Mouse (Mus musculus) testis, adult 2 months (tissue): Measurements from ENCODE around the gene Zkscan1.

Experiments
- CTCF ChIP-seq: fragments of 200-500 bp; IDR thresholded peaks from 2 replicates; pipeline ENCODE4 v1.5.1; 2012; ENCODE audit warnings: low read depth, mild to moderate bottlenecking, inconsistent platforms, low read length, moderate library complexity; ENCODE audit not compliant: control insufficient read depth, insufficient read depth, insufficient replicate concordance
- POLR2A ChIP-seq: fragments of 200-500 bp; IDR thresholded peaks from 2 replicates; pipeline ENCODE4 v1.6.1; 2012; ENCODE audit warnings: low read depth, mild to moderate bottlenecking, inconsistent platforms, low read length, moderate library complexity; ENCODE audit not compliant: control insufficient read depth

- no peak for TF ChIP-seq CTCF
- no peak for TF ChIP-seq POLR2A
Observed at GRCm38 (mm10) chr5:138090271-138090670, 5.4 kb downstream of the Zkscan1 start.
